Mouse (Mus musculus): ENCODE measurements around the gene Klk6.

Gene Klk6

GRCm38 (mm10) chr7:43824199-43824598, at the start of gene Klk6:
Klk6 (plus strand) TSS chr7:43824499.
- DNase-seq (ENCODE audit: low read depth, low spot score) = peak; percentile 43

GRCm38 (mm10) chr7:43774802-43775201, 49.5 kb upstream of the Klk6 start:
- DNase-seq (ENCODE audit: low read depth, low spot score) = no peak

GRCm38 (mm10) chr7:43775311-43776057, 48.8 kb upstream of the Klk6 start:
- no peak for DNase-seq (ENCODE audit: low read depth, low spot score)

GRCm38 (mm10) chr7:43776506-43776905, 47.8 kb upstream of the Klk6 start:
- no peak for DNase-seq (ENCODE audit: low read depth, low spot score)

GRCm38 (mm10) chr7:43777423-43777822, 46.9 kb upstream of the Klk6 start:
- DNase-seq (ENCODE audit: low read depth, low spot score) = no peak

GRCm38 (mm10) chr7:43778176-43778970, 45.9 kb upstream of the Klk6 start:
- DNase-seq (ENCODE audit: low read depth, low spot score) = no peak

GRCm38 (mm10) chr7:43780241-43780640, 44.1 kb upstream of the Klk6 start:
- peak; percentile 41 for DNase-seq (ENCODE audit: low read depth, low spot score)

- no peak for DNase-seq (ENCODE audit: low read depth, low spot score)
These were observed 43.6 kb upstream of the Klk6 start, which contains the start of gene Klk10 for GRCm38 (mm10) chr7:43780746-43781145. Klk10 (plus strand) TSS chr7:43781035.

- DNase-seq (ENCODE audit: low read depth, low spot score) = no peak
These were observed 42.8 kb upstream of the Klk6 start for GRCm38 (mm10) chr7:43781541-43781940.

- DNase-seq (ENCODE audit: low read depth, low spot score) = peak; percentile 52
These were observed 41.7 kb upstream of the Klk6 start for GRCm38 (mm10) chr7:43782275-43783265.

GRCm38 (mm10) chr7:43785286-43785685, 39.0 kb upstream of the Klk6 start:
- peak; percentile 58 for DNase-seq (ENCODE audit: low read depth, low spot score)

- DNase-seq (ENCODE audit: low read depth, low spot score) = peak; percentile 78
These were observed 36.2 kb upstream of the Klk6 start for GRCm38 (mm10) chr7:43788096-43788495.

GRCm38 (mm10) chr7:43789295-43789694, 35.0 kb upstream of the Klk6 start:
- DNase-seq (ENCODE audit: low read depth, low spot score) = peak; percentile 39

GRCm38 (mm10) chr7:43791591-43791990, 32.7 kb upstream of the Klk6 start, which contains the start of gene Klk9:
Klk9 (plus strand) TSS chr7:43791891.
- DNase-seq (ENCODE audit: low read depth, low spot score) = no peak

- DNase-seq (ENCODE audit: low read depth, low spot score) = no peak
These were observed 27.9 kb upstream of the Klk6 start for GRCm38 (mm10) chr7:43796355-43796754.

GRCm38 (mm10) chr7:43797333-43797769, 26.9 kb upstream of the Klk6 start, which contains the start of gene Klk8:
Klk8 (plus strand) TSS chr7:43797577.
- DNase-seq (ENCODE audit: low read depth, low spot score) = no peak

GRCm38 (mm10) chr7:43797844-43798462, 26.3 kb upstream of the Klk6 start:
- peak; percentile 16 for DNase-seq (ENCODE audit: low read depth, low spot score)

GRCm38 (mm10) chr7:43799876-43800275, 24.4 kb upstream of the Klk6 start:
- DNase-seq (ENCODE audit: low read depth, low spot score) = no peak

GRCm38 (mm10) chr7:43810994-43811393, 13.3 kb upstream of the Klk6 start, which contains the start of gene Klk7:
Klk7 (plus strand) TSS chr7:43811294.
- no peak for DNase-seq (ENCODE audit: low read depth, low spot score)

GRCm38 (mm10) chr7:43815211-43815610, 9.1 kb upstream of the Klk6 start:
- DNase-seq (ENCODE audit: low read depth, low spot score) = no peak

- no peak for DNase-seq (ENCODE audit: low read depth, low spot score)
These were observed 7.6 kb upstream of the Klk6 start for GRCm38 (mm10) chr7:43816746-43817145.
